Mouse (Mus musculus): Measurements from ENCODE around the gene Fam83c. TPM values are rescaled to one million over a fixed set of nuclear protein-coding genes. Genes with fewer than 3 reads are reported as not detected.

The Fam83c gene
- polyA plus RNA-seq, 1 experiment = 0.34 TPM

DNA sequence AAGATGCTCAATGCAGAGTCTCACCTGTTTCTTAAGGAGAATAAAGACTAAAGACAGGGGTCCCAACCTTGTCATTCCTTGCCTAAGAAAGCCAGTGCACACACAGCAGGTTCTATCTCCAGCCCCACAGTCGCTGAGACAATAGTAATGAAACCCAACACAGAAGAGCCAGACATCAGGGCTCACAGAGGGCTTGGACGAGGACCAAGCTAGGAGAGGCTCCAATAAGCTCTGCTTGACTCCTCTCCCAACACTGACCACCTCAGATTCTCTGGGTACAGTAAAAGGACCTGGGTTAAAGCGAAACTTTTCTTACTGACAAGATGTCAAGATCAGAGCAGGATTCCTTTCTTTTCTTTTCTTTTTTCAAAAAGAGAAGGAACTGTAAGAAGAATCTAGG, 36.0 kb downstream of the Fam83c start:
- no peak for TF ChIP-seq POLR2A (IDR thresholded peaks at IDR 0.05; ENCODE audit: low read depth, low read length)
- TF ChIP-seq CTCF (IDR thresholded peaks at IDR 0.05; ENCODE audit: extremely low read depth, insufficient read length, insufficient replicate concordance, low read depth, low read length) = no peak
- H3K27ac ChIP-seq (ENCODE audit: insufficient read depth, low read depth, low read length) = no peak overlapping the region
- H3K27me3 ChIP-seq (ENCODE audit: control insufficient read depth, insufficient read depth, low read length) = no peaks in the 10 kb centered on the region
- peaks cover 1% of the 10 kb centered on the region; the same call in 1 of the 2 replicates for H3K4me1 ChIP-seq (ENCODE audit: control insufficient read depth, insufficient read depth, insufficient read length, low read length)
- H3K4me3 ChIP-seq (ENCODE audit: low read depth, low read length) = no peak overlapping the region
- WGBS = 52% methylated on average over 3 of the region's 3 CpGs
- H3K36me3 ChIP-seq (ENCODE audit: control insufficient read depth, insufficient read depth, low read length) = no peaks in the 10 kb centered on the region

DNA sequence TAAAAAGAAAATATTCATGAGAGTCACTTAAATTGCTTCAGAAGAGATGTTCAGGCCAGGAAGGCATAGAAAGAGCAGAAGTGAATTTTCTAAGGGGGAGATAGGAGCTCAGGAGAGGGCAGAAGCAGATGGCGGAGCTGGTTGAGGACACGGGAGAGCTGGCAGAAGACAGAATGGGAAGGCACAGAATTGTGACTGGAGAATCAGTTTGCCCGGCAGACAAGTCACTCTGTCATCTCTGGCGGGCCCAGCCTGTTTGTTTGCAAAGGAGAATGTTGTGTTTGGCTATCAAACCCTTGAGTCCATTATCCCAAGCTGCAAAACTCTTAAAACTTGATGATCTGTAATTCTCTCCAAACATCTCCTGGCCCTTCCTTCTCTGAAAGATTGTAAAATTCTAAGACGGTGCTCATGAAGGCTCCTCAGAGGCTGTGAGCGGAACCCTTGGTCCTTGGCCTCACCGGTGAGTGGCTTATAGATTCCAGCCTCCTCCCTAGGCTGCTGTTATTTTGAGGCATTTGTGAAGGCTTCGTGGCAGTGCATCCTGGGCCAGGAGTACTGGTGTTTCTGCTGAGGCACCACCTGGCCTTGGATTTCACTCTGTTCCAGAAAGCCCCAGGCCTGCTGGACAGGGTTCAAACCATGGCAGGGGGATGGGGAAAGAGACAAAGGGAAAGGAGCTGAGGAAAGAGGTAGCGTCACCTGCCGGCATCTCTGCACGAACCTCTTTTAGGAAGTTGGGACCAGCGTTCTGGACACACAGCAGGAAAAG, 39.8 kb downstream of the Fam83c start:
- Histone ChIP-seq H3K4me3 (ENCODE audit: low read depth, low read length) (no peak overlapping the region), H3K27ac (ENCODE audit: insufficient read depth, low read depth, low read length) (no peak overlapping the region), H3K4me1 (ENCODE audit: control insufficient read depth, insufficient read depth, insufficient read length, low read length) (no peaks in the 10 kb centered on the region), H3K27me3 (ENCODE audit: control insufficient read depth, insufficient read depth, low read length) (no peaks in the 10 kb centered on the region), H3K36me3 (ENCODE audit: control insufficient read depth, insufficient read depth, low read length) (no peaks in the 10 kb centered on the region)
- TF ChIP-seq POLR2A (IDR thresholded peaks at IDR 0.05; ENCODE audit: low read depth, low read length) (no peak), CTCF (IDR thresholded peaks at IDR 0.05; ENCODE audit: extremely low read depth, insufficient read length, insufficient replicate concordance, low read depth, low read length) (no peak)
- 81% methylated on average over 12 of the region's 12 CpGs for WGBS

DNA sequence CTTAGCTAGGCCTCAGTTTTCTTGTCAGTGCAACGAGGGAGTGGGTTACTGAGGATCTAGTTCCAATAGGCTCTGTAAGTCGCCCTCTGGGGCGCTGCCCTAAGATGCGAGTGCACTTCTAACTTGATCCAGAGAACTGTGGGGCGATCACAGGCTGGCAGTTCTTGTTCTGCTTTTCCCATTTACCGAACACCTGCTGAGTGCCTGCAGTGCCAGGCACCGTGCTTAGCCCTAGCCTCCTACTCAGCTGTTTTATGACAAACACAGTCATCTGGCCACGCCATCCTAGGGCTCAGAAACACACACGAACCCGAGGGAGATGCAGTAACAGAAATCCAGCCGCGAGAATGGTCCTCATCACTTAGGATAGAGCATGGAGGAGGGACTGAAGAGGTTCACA, 41.8 kb downstream of the Fam83c start:
- WGBS = 40% methylated on average over 12 of the region's 12 CpGs
- no peaks in the 10 kb centered on the region for H3K36me3 ChIP-seq (ENCODE audit: control insufficient read depth, insufficient read depth, low read length)
- TF ChIP-seq POLR2A (IDR thresholded peaks at IDR 0.05; ENCODE audit: low read depth, low read length) (no peak), CTCF (IDR thresholded peaks at IDR 0.05; ENCODE audit: extremely low read depth, insufficient read length, insufficient replicate concordance, low read depth, low read length) (no peak)

DNA sequence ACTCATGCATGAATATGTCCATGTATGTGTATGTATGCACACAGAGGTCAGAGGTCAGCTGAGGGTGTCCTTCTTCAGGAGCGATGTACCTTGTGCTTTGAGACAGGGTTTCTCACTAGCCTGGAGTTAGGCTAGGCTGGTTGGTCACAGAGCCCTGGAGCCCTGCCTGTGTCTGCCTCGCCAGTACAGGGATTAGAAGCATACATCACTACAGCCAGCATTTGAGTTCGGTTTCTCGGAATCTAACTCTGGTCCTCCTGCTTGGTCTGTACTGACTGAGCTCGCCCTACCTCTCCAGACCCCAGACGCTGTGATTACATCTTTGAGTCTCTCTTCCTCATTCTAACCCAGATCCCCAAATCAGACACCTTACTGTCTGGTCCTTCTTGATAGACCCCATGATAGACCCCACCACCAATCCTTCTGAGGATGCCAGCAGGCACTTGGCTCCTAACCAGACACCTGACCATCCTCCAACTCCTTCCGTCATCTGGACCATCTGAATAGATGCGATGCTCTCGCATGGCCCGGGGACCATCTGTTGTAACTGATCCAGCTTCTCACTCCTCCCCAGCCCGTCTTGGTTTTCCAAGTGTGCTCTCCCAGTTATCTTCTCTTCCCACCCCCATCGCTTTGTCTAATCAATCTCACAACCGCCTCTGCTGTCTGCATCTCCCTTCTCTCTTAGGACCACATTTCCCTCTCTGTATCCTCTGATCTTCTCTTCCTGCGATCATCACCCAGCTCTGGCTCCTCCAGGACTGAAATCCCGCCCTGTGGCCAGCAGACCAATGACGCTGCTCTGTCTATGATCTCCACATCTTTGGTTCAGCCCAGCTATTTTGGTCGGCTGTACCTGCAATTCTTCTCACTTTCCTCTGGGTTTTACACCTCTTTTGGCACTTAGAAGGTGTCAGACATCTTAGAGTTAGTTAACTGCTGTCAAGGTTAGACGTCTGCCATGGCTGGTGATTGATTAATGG, 46.4 kb downstream of the Fam83c start:
- Histone ChIP-seq H3K27ac (ENCODE audit: insufficient read depth, low read depth, low read length) (no peak overlapping the region), H3K4me1 (ENCODE audit: control insufficient read depth, insufficient read depth, insufficient read length, low read length) (no peaks in the 10 kb centered on the region; the same call in 1 of the 2 replicates), H3K36me3 (ENCODE audit: control insufficient read depth, insufficient read depth, low read length) (no peaks in the 10 kb centered on the region), H3K27me3 (ENCODE audit: control insufficient read depth, insufficient read depth, low read length) (no peaks in the 10 kb centered on the region; the same call in 1 of the 2 replicates), H3K4me3 (ENCODE audit: low read depth, low read length) (no peak overlapping the region)
- 64% methylated on average over 18 of the region's 18 CpGs for WGBS
- TF ChIP-seq POLR2A (IDR thresholded peaks at IDR 0.05; ENCODE audit: low read depth, low read length) (no peak), CTCF (IDR thresholded peaks at IDR 0.05; ENCODE audit: extremely low read depth, insufficient read length, insufficient replicate concordance, low read depth, low read length) (no peak)

More for the DNA sequence above, 41.8 kb downstream of the Fam83c start:
- H3K27me3 ChIP-seq (ENCODE audit: control insufficient read depth, insufficient read depth, low read length) = no peaks in the 10 kb centered on the region
- H3K4me1 ChIP-seq (ENCODE audit: control insufficient read depth, insufficient read depth, insufficient read length, low read length) = no peaks in the 10 kb centered on the region; the same call in 1 of the 2 replicates
- H3K4me3 ChIP-seq (ENCODE audit: low read depth, low read length) = no peak overlapping the region
- no peak overlapping the region for H3K27ac ChIP-seq (ENCODE audit: insufficient read depth, low read depth, low read length)

DNA sequence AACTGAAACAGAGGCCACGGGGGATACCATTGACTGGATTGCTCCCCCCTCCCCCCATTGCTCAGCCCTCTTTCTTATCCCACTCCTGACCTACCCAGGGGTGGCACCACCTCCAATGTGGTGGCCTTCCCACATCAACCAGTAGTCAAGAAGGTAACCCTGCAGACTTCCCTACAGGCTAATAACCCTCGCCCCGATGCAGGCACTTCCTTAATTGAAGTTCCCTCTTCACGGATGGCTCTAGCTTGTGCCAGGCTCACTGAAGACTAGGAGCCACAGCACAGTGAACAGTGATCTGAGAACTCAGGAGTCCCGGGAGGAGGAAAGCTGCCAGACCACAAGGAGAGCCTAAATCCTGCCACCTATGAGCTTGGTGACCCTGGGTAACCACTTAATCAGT, 47.7 kb downstream of the Fam83c start:
- TF ChIP-seq CTCF (IDR thresholded peaks at IDR 0.05; ENCODE audit: extremely low read depth, insufficient read length, insufficient replicate concordance, low read depth, low read length) (no peak), POLR2A (IDR thresholded peaks at IDR 0.05; ENCODE audit: low read depth, low read length) (no peak)
- no peaks in the 10 kb centered on the region; the same call in 1 of the 2 replicates for H3K27me3 ChIP-seq (ENCODE audit: control insufficient read depth, insufficient read depth, low read length)
- WGBS = 48% methylated on average over 5 of the region's 5 CpGs
- H3K27ac ChIP-seq (ENCODE audit: insufficient read depth, low read depth, low read length) = no peak overlapping the region
- no peak overlapping the region for H3K4me3 ChIP-seq (ENCODE audit: low read depth, low read length)
- H3K36me3 ChIP-seq (ENCODE audit: control insufficient read depth, insufficient read depth, low read length) = no peaks in the 10 kb centered on the region
- H3K4me1 ChIP-seq (ENCODE audit: control insufficient read depth, insufficient read depth, insufficient read length, low read length) = no peaks in the 10 kb centered on the region; the same call in 1 of the 2 replicates

DNA sequence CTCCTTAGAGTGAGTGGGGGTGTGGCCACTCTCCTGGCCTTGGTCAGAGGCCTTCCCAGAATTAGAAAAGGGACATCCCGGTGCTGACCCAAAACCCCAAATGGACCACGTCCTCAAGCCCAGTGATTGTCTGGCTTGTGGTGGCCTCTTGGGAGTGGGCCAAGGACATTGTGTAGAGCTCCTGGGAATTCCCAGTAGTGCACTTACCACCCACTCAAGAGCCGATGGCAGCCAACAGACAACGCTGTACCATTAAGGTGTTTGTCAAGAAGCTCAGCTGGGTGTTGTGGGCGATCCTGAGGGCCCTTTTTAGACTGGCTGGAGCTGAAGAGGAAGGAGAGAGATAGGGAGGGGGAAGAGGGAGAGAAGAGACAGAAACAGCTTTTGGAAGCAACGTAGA, 50.1 kb downstream of the Fam83c start:
- no peaks in the 10 kb centered on the region; the same call in 1 of the 2 replicates for H3K27me3 ChIP-seq (ENCODE audit: control insufficient read depth, insufficient read depth, low read length)
- no peak overlapping the region for H3K4me3 ChIP-seq (ENCODE audit: low read depth, low read length)
- H3K27ac ChIP-seq (ENCODE audit: insufficient read depth, low read depth, low read length) = no peak overlapping the region
- H3K36me3 ChIP-seq (ENCODE audit: control insufficient read depth, insufficient read depth, low read length) = no peaks in the 10 kb centered on the region
- WGBS = 69% methylated on average over 6 of the region's 6 CpGs
- TF ChIP-seq POLR2A (IDR thresholded peaks at IDR 0.05; ENCODE audit: low read depth, low read length) (no peak), CTCF (IDR thresholded peaks at IDR 0.05; ENCODE audit: extremely low read depth, insufficient read length, insufficient replicate concordance, low read depth, low read length) (no peak)
- no peaks in the 10 kb centered on the region; the same call in 1 of the 2 replicates for H3K4me1 ChIP-seq (ENCODE audit: control insufficient read depth, insufficient read depth, insufficient read length, low read length)
